Mouse (Mus musculus): Measurements from ENCODE around the gene Slc29a2.

- TF ChIP-seq POLR2A (IDR thresholded peaks at IDR 0.05; ENCODE audit: low read depth, low read length), result no peak
- no peak for TF ChIP-seq ZKSCAN1 (IDR thresholded peaks at IDR 0.05; ENCODE audit: borderline replicate concordance, low read depth, low read length)
- no peak for TF ChIP-seq CTCF (conservative IDR thresholded peaks at IDR 0.05 in 1 of 2, IDR thresholded peaks at IDR 0.05 in 1 of 2; ENCODE audit: low read depth in 2 of 2, low read length in 2 of 2)
- no peak for TF ChIP-seq RAD21 (IDR thresholded peaks at IDR 0.05; ENCODE audit: low read depth, low read length)
- no peak for TF ChIP-seq ZC3H11A (IDR thresholded peaks at IDR 0.05; ENCODE audit: low read depth, low read length)
- no peak for TF ChIP-seq USF1 (IDR thresholded peaks at IDR 0.05; ENCODE audit: low read depth, low read length)
- no peak for TF ChIP-seq CHD2 (IDR thresholded peaks at IDR 0.05; ENCODE audit: low read length)
- TF ChIP-seq EP300 (IDR thresholded peaks at IDR 0.05; ENCODE audit: low read length), result no peak
- no peak for TF ChIP-seq JUN (IDR thresholded peaks at IDR 0.05; ENCODE audit: insufficient read depth, low read depth, low read length)
These were observed 38.4 kb downstream of the Slc29a2 start for GRCm38 (mm10) chr19:5062041-5062440.
